Mouse (Mus musculus) CH12.LX (cell line): ENCODE results near the gene Atp6v0c. TPM values are rescaled to one million over a fixed set of nuclear protein-coding genes. Genes with fewer than 3 reads are reported as not detected.

ENCODE experiments used
- DNase-seq: peaks from one replicate; pipeline ENCODE4 v3.0.0-alpha.2; 2013; ENCODE audit errors: extremely low read depth
- H3K27ac ChIP-seq: 2 replicates; pipeline ENCODE4 v1.5.1; 2012; ENCODE audit warnings: low read depth, mild to moderate bottlenecking, control low read depth, moderate library complexity; ENCODE audit not compliant: insufficient read depth
- H3K27me3 ChIP-seq: replicated peaks from 2 replicates; pipeline ENCODE3; 2012; ENCODE audit warnings: inconsistent platforms
- H3K36me3 ChIP-seq, 2 experiments: replicated peaks in 1 of 2; 2 replicates each; pipeline versions ENCODE3 to v1.6.1; 2012; ENCODE audit warnings: inconsistent platforms in 1 of 2, low read length in 1 of 2, mild to moderate bottlenecking in 1 of 2, mixed read lengths in 1 of 2, moderate library complexity in 1 of 2; ENCODE audit not compliant: control insufficient read depth in 1 of 2, insufficient read depth in 1 of 2
- H3K4me1 ChIP-seq, 2 experiments: 2 replicates each; pipeline ENCODE4 v1.6.1; 2012; ENCODE audit warnings: inconsistent platforms in 1 of 2, moderate library complexity in 1 of 2; ENCODE audit not compliant: insufficient read depth in 2 of 2, control insufficient read depth in 1 of 2
- H3K4me2 ChIP-seq: 2 replicates; pipeline ENCODE4 v1.6.1; 2012; ENCODE audit warnings: low read depth, mild to moderate bottlenecking, control low read depth; ENCODE audit not compliant: poor library complexity, insufficient read depth, severe bottlenecking
- H3K4me3 ChIP-seq, 3 experiments: fragments of 150-350 bp in 1 of 3; sonication (generic) in 1 of 3; replicated peaks in 1 of 3; 2 replicates each; pipeline versions ENCODE3 to v1.5.1; 2011 to 2012; ENCODE audit warnings: low read depth in 2 of 3, low read length in 2 of 3, mild to moderate bottlenecking in 2 of 3, moderate library complexity in 2 of 3, control low read depth in 1 of 3, improper control_type of control experiment in 1 of 3, inconsistent platforms in 1 of 3, mixed read lengths in 1 of 3; ENCODE audit not compliant: poor library complexity in 1 of 3
- H3K79me2 ChIP-seq: replicated peaks from 2 replicates; pipeline ENCODE4 v1.6.1; 2012; ENCODE audit warnings: mild to moderate bottlenecking, moderate library complexity; ENCODE audit not compliant: control insufficient read depth, poor library complexity, insufficient read depth, severe bottlenecking; ENCODE audit errors: extremely low read depth
- H3K9ac ChIP-seq: 2 replicates; pipeline ENCODE4 v1.6.1; 2012; ENCODE audit warnings: low read depth, mild to moderate bottlenecking, control low read depth, moderate library complexity; ENCODE audit not compliant: insufficient read depth
- H3K9me3 ChIP-seq: replicated peaks from 2 replicates; pipeline ENCODE3; 2012; ENCODE audit warnings: low read length, inconsistent platforms, mixed read lengths
- CHD2 ChIP-seq: IDR thresholded peaks from 2 replicates; pipeline ENCODE4 v1.6.1; 2011; ENCODE audit warnings: low read length, improper control_type of control experiment
- ELF1 ChIP-seq: IDR thresholded peaks from 2 replicates; pipeline ENCODE4 v1.6.1; 2014; ENCODE audit warnings: low read depth, mild to moderate bottlenecking, inconsistent platforms, low read length, improper control_type of control experiment
- HCFC1 ChIP-seq: IDR thresholded peaks from 2 replicates; pipeline ENCODE4 v1.6.1; 2012; ENCODE audit warnings: low read depth, mild to moderate bottlenecking, inconsistent platforms, low read length, improper control_type of control experiment
- IRF4 ChIP-seq: IDR thresholded peaks from 2 replicates; pipeline ENCODE4 v1.6.1; 2014; ENCODE audit warnings: low read depth, mild to moderate bottlenecking, inconsistent platforms, low read length, improper control_type of control experiment
- JUND ChIP-seq: conservative IDR thresholded peaks from 2 replicates; pipeline ENCODE4 v1.6.1; 2011; ENCODE audit warnings: low read depth, low read length, improper control_type of control experiment
- MAX ChIP-seq: IDR thresholded peaks from 2 replicates; pipeline ENCODE4 v1.6.1; 2011; ENCODE audit warnings: low read length, improper control_type of control experiment
- MAZ ChIP-seq: IDR thresholded peaks from 2 replicates; pipeline ENCODE4 v1.6.1; 2012; ENCODE audit warnings: low read depth, mild to moderate bottlenecking, inconsistent platforms, low read length, improper control_type of control experiment, moderate library complexity
- MEF2A ChIP-seq: IDR thresholded peaks from 2 replicates; pipeline ENCODE4 v1.6.1; 2014; ENCODE audit warnings: low read depth, mild to moderate bottlenecking, inconsistent platforms, low read length, improper control_type of control experiment, borderline replicate concordance
- NRF1 ChIP-seq: IDR thresholded peaks from 2 replicates; pipeline ENCODE4 v1.6.1; 2014; ENCODE audit warnings: low read depth, mild to moderate bottlenecking, inconsistent platforms, low read length, improper control_type of control experiment, moderate library complexity
- POLR2A ChIP-seq: IDR thresholded peaks from 2 replicates; pipeline ENCODE4 v1.6.1; 2011; ENCODE audit warnings: low read depth, mild to moderate bottlenecking, improper control_type of control experiment, low read length
- POLR2AphosphoS2 ChIP-seq: IDR thresholded peaks from 2 replicates; pipeline ENCODE4 v1.6.1; 2011; ENCODE audit warnings: low read depth, low read length, improper control_type of control experiment
- RAD21 ChIP-seq: IDR thresholded peaks from 2 replicates; pipeline ENCODE4 v1.6.1; 2011; ENCODE audit warnings: low read depth, mild to moderate bottlenecking, low read length, improper control_type of control experiment, moderate library complexity
- SIN3A ChIP-seq: IDR thresholded peaks from 2 replicates; pipeline ENCODE4 v1.6.1; 2012; ENCODE audit warnings: low read length, improper control_type of control experiment, inconsistent platforms
- TBP ChIP-seq: conservative IDR thresholded peaks from 2 replicates; pipeline ENCODE4 v1.6.1; 2011; ENCODE audit warnings: low read depth, low read length, improper control_type of control experiment
- USF1 ChIP-seq: IDR thresholded peaks from 2 replicates; pipeline ENCODE4 v1.6.1; 2014; ENCODE audit warnings: low read depth, mild to moderate bottlenecking, inconsistent platforms, low read length, improper control_type of control experiment
- ZKSCAN1 ChIP-seq: IDR thresholded peaks from 2 replicates; pipeline ENCODE4 v1.6.1; 2012; ENCODE audit warnings: low read depth, inconsistent platforms, low read length, improper control_type of control experiment, borderline replicate concordance
- ZMIZ1 ChIP-seq: IDR thresholded peaks from 2 replicates; pipeline ENCODE4 v1.6.1; 2012; ENCODE audit warnings: low read depth, mild to moderate bottlenecking, inconsistent platforms, low read length, improper control_type of control experiment
- ZNF384 ChIP-seq: IDR thresholded peaks from 2 replicates; pipeline ENCODE4 v1.6.1; 2012; ENCODE audit warnings: low read depth, low read length, improper control_type of control experiment, inconsistent platforms
- dilution Hi-C: fragments of 300-500 bp; cut with MboI; formaldehyde crosslinking; loops from 2 replicates; pipeline ENCODE4 v1.14.3; 2020; ENCODE audit warnings: low sequenced_read_pairs; ENCODE audit not compliant: extremely low pct_unique_long_range_greater_than_20kb, extremely low pct_ligation_motif_present
- in situ Hi-C: fragments of 300-500 bp; cut with MboI; formaldehyde crosslinking; loops from 3 replicates; pipeline ENCODE4 v1.14.3; 2019; ENCODE audit warnings: low sequenced_read_pairs, low pct_ligation_motif_present, low pct_unique_long_range_greater_than_20kb, mixed read lengths
- polyA plus RNA-seq: library from polyadenylated mRNA; unstranded; fragments of >175 nt; gene quantifications from 2 replicates; pipeline ENCODE4 v1.2.1, GENCODE M21; 2012; ENCODE audit warnings: low read depth; ENCODE audit not compliant: insufficient read length
- total RNA-seq, 2 experiments: library from RNA; depleted of rRNA; stranded (reverse); fragments of 300-350 nt in 1 of 2; fragments of >200 nt in 1 of 2; gene quantifications; 2 replicates each; pipeline ENCODE4 v1.2.3; 2012 to 2014

Gene Atp6v0c
- total and polyA plus RNA-seq, 3 experiments: 49.1 to 407 (median 83.2) TPM

DNA sequence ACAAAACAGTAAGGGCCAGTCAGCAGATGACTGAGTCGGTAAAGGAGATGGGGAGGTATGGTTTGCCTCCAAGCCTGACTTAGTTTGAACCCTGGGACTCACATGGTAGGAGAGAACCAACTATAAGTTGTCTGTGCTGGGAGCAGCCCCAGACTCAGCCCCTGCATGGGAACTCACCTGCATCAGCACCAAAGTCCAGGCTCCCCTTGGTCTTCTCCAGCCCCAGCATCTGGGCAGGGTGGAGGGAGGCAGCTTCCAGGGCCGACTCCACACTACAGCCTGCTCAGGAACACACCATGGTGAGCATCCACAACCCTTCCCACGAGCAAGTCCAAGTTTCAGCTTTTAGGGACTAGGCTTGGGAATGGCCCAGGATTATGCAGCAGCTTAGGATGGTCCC, 13.1 kb downstream of the Atp6v0c start:
- H3K27me3 ChIP-seq: no peaks in the 10 kb centered on the region
- dilution Hi-C loops (no loop called here), in situ Hi-C loops (no loop called here)
- no peak overlapping the region for H3K9ac ChIP-seq
- no peaks in the 10 kb centered on the region for H3K9me3 ChIP-seq
- H3K4me1 ChIP-seq: peaks cover 2 to 16% of the 10 kb centered on the region in 2 experiments; a peak in 2 of 4 replicates
- no peaks in the 10 kb centered on the region for H3K79me2 ChIP-seq
- H3K4me2 ChIP-seq: no peak overlapping the region
- no peak for DNase-seq
- H3K36me3 ChIP-seq: no peaks in the 10 kb centered on the region
- no peak for TF ChIP-seq IRF4
- TF ChIP-seq MAZ: no peak
- no peak for TF ChIP-seq POLR2AphosphoS2
- no peak for TF ChIP-seq MEF2A
- H3K27ac ChIP-seq: no peak overlapping the region
- no peak overlapping the region for H3K4me3 ChIP-seq

DNA sequence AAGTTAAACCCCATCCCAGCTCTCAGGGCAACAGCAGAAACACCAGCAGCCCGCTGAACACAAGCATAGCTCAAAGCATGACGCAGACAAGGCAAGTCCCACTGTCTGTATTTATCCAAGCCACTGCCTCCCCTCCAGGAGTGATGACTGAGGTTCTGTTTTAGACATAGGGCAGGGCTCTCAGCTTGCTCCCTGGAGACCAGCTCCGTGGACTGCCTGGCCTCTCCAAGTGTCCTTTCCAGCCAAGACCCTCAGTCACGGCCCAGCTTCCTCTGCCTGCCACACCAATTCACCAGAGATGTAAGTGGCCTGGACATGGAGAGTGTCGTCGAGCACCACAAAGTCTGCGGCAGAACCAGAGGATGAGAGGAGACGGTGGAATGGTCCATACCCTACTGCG, 13.8 kb downstream of the Atp6v0c start:
- Histone ChIP-seq H3K9me3 (no peaks in the 10 kb centered on the region), H3K79me2 (no peaks in the 10 kb centered on the region), H3K36me3 (no peaks in the 10 kb centered on the region), H3K4me3 (no peak overlapping the region), H3K27ac (no peak overlapping the region), H3K4me1 (peaks cover 2 to 20% of the 10 kb centered on the region in 2 experiments; a peak in 2 of 4 replicates)
- no peak for DNase-seq
- TF ChIP-seq ZNF384: no peak
- TF ChIP-seq ELF1: no peak
- no peak for TF ChIP-seq POLR2A
- TF ChIP-seq NRF1: no peak
- no peak for TF ChIP-seq SIN3A
- TF ChIP-seq MAZ: no peak
- no peak for TF ChIP-seq POLR2AphosphoS2
- TF ChIP-seq JUND: no peak
- TF ChIP-seq CHD2: no peak
- no peak for TF ChIP-seq MEF2A
- TF ChIP-seq RAD21: no peak
- no peak for TF ChIP-seq MAX
- no peak for TF ChIP-seq HCFC1
- no peak for TF ChIP-seq ZMIZ1
- no peak for TF ChIP-seq USF1
- no peak for TF ChIP-seq TBP
- TF ChIP-seq ZKSCAN1: no peak
- TF ChIP-seq, all 38 proteins: peak for 0
- in situ Hi-C loops (no loop called here), dilution Hi-C loops (no loop called here)
- Histone ChIP-seq H3K4me2 (no peak overlapping the region), H3K9ac (no peak overlapping the region), H3K27me3 (no peaks in the 10 kb centered on the region)
